Mouse (Mus musculus) heart, embryonic 10.5 days (tissue): ENCODE results near the gene Fgfr2. TPM values are rescaled to one million over a fixed set of nuclear protein-coding genes. Genes with fewer than 3 reads are reported as not detected.

Experiments used
- DNase-seq: peaks from one replicate; pipeline ENCODE4 v3.0.0-alpha.2; 2017; ENCODE audit warnings: low spot score
- H3K27ac ChIP-seq: fragments of 300-500 bp; sonication (generic); 2 replicates; pipeline ENCODE4 v1.5.1; 2016; ENCODE audit warnings: mild to moderate bottlenecking
- H3K27me3 ChIP-seq: fragments of 300-500 bp; sonication (generic); 2 replicates; pipeline ENCODE4 v1.6.1; 2016; ENCODE audit warnings: mild to moderate bottlenecking; ENCODE audit not compliant: poor library complexity, insufficient read depth, severe bottlenecking
- H3K36me3 ChIP-seq: fragments of 300-500 bp; sonication (generic); 2 replicates; pipeline ENCODE4 v1.6.1; 2016; ENCODE audit warnings: mild to moderate bottlenecking, moderate library complexity
- H3K4me1 ChIP-seq: fragments of 300-500 bp; sonication (generic); 2 replicates; pipeline ENCODE4 v1.6.1; 2016; ENCODE audit warnings: mild to moderate bottlenecking
- H3K4me3 ChIP-seq: fragments of 300-500 bp; sonication (generic); 2 replicates; pipeline ENCODE4 v1.5.1; 2016; ENCODE audit warnings: mild to moderate bottlenecking, moderate library complexity
- H3K9me3 ChIP-seq: fragments of 300-500 bp; sonication (generic); 2 replicates; pipeline ENCODE4 v1.6.1; 2016; ENCODE audit warnings: mild to moderate bottlenecking, moderate library complexity
- WGBS: fragments of 180-500 bp; shearing (Covaris S2); methylation state at CpG from one replicate; pipeline ENCODE4 v1.1.7; 2016; 5-methylcytosine and 5-hydroxymethylcytosine counted together
- polyA plus RNA-seq: library from polyadenylated mRNA; unstranded; fragments of >200 nt; fragmentation: Nextera tagmentation; extraction: Ambion mirVana; gene quantifications from 2 replicates; pipeline ENCODE4 v1.2.1, GENCODE M21; 2016

Fgfr2 gene
- polyA plus RNA-seq, 1 experiment from 2014 or later, result 46.6 TPM

DNA sequence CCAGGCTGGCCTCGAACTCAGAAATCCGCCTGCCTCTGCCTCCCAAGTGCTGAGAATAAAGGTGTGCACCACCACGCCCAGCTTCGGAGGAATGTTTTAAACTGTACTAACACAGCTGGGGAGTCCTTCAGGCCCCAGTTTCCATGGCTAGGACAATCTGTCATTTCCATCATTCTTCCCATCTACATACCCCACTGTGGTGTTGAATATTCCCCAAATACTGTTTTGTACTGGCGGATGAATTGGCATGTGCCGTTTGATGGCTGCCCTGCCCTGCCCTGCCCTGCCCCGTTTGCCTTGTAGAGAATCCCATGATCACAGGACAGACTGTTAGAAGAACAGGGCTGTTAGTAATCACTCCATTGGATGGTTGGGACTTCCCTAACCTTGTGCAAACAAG, 2411.3 kb downstream of the Fgfr2 start:
- no peaks in the 10 kb centered on the region for H3K27me3 ChIP-seq
- no peak overlapping the region for H3K4me3 ChIP-seq
- peaks cover 44% of the 10 kb centered on the region for H3K4me1 ChIP-seq
- peaks cover 8% of the 10 kb centered on the region for H3K36me3 ChIP-seq
- H3K27ac ChIP-seq, result no peak overlapping the region
- WGBS, result 87% methylated on average over 7 of the region's 7 CpGs
- no peak for DNase-seq
- no peaks in the 10 kb centered on the region for H3K9me3 ChIP-seq

DNA sequence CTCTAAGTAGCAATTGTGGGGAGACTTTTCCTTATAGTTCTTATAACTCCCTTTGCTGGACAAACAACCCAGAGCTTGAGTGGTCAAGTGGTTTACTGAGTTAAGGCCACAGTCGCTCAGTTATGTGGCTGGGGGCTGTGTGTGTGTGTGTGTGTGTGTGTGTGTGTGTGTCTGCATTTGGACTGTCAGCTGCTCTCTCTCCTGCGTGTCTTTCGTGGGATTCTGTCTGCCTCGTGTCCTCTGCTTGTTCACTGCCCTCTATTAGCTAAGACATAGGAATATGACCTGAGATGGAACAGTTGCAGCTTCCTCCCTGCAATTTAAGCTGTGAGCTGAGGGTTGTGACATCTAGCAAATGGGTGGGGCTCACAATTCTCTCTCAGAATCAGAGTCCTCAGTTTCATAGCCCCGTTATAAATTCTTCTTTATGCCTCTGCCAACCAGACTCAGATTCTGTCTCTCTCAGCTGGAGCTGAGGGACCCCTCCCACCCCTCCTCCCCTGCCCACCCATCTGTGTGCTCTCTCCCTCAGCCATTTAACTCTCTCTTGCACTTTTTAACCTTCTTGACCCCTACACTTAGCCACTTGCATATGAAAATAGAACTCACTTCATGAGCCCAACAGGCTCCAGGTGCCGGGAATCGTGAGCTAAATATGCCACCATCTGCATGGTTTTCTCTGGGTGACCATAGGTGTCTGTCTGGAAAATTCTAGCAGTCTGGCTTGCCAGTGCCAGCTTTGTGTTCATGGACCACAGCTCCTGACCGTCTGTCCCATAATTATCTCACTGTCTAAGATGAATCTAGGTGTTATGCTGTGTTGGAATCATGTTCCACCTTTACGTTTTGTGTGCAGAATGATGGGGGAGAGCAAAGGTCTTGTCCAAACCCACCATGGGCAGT, 2413.5 kb downstream of the Fgfr2 start:
- Histone ChIP-seq H3K27ac (peak overlapping the region; percentile 17; the same call in 1 of the 2 replicates), H3K27me3 (no peaks in the 10 kb centered on the region), H3K9me3 (no peaks in the 10 kb centered on the region), H3K36me3 (no peaks in the 10 kb centered on the region), H3K4me3 (no peak overlapping the region), H3K4me1 (peaks cover 52% of the 10 kb centered on the region)
- DNase-seq, result no peak
- 53% methylated on average over 9 of the region's 9 CpGs for WGBS

- Histone ChIP-seq H3K27ac (peak overlapping the region; percentile 17; the same call in 1 of the 2 replicates), H3K4me1 (peaks cover 58% of the 10 kb centered on the region)
- no peak for DNase-seq
Measured at GRCm38 (mm10) chr7:130708940-130709339, 2414.2 kb downstream of the Fgfr2 start.

DNA sequence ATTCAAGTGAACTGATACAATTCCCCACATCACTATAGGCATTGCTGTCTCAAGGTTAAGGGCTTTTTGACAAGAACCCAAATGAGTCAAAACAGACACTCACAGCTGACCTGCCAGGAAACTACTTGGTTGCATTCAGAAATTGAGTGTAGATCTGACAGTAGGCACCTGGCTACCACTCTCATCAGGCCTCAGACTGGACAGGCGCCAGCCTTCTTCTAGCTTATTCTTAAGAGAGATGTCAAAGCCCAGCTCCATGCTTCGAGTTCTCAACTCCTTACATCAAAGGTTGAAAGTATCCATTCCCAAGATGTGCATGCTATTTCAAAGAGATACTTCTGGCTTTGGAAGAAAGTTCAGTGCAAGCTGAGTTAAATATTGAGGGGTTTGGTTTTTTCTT, 2417.9 kb downstream of the Fgfr2 start:
- Histone ChIP-seq H3K4me3 (no peak overlapping the region), H3K27ac (no peak overlapping the region), H3K36me3 (peaks cover 6% of the 10 kb centered on the region; the same call in 1 of the 2 replicates), H3K4me1 (peaks cover 63% of the 10 kb centered on the region), H3K9me3 (no peaks in the 10 kb centered on the region), H3K27me3 (no peaks in the 10 kb centered on the region)
- 81% methylated on average over 2 of the region's 2 CpGs for WGBS
- DNase-seq, result no peak

More at GRCm38 (mm10) chr7:130708940-130709339, 2414.2 kb downstream of the Fgfr2 start:
- Histone ChIP-seq H3K4me3 (no peak overlapping the region), H3K36me3 (no peaks in the 10 kb centered on the region), H3K27me3 (no peaks in the 10 kb centered on the region), H3K9me3 (no peaks in the 10 kb centered on the region)
- 30% methylated on average over 9 of the region's 9 CpGs for WGBS

DNA sequence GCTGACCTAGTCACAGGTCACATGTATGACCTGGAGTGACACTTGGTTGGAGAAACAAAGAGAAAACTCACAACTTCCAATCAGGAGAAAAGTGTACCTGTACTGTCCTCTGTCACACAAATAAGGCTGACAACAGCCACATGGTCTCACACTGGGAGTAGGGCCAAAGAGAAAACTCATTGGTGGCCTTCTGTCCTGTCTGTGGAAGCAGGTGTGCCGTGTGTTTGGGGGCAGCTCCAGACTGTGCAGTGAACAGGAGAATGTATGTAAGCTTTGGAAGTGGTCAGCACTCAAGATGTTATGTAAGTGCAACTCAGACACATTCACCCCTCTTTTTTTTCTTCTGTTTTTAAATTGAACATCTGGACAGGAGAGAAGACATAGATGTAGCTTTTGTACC, 2421.8 kb downstream of the Fgfr2 start:
- Histone ChIP-seq H3K4me1 (peaks cover 69% of the 10 kb centered on the region), H3K4me3 (no peak overlapping the region), H3K36me3 (peaks cover 15% of the 10 kb centered on the region), H3K9me3 (no peaks in the 10 kb centered on the region), H3K27ac (no peak overlapping the region), H3K27me3 (no peaks in the 10 kb centered on the region)
- 96% methylated on average over 1 of the region's 1 CpGs for WGBS
- DNase-seq, result no peak

- peaks cover 17% of the 10 kb centered on the region for H3K36me3 ChIP-seq
- H3K4me3 ChIP-seq, result no peak overlapping the region
- no peak for DNase-seq
- H3K27me3 ChIP-seq, result no peaks in the 10 kb centered on the region
- H3K9me3 ChIP-seq, result no peaks in the 10 kb centered on the region
- H3K4me1 ChIP-seq, result peaks cover 77% of the 10 kb centered on the region
- H3K27ac ChIP-seq, result no peak overlapping the region
Measured at GRCm38 (mm10) chr7:130698480-130698879, 2424.7 kb downstream of the Fgfr2 start.

DNA sequence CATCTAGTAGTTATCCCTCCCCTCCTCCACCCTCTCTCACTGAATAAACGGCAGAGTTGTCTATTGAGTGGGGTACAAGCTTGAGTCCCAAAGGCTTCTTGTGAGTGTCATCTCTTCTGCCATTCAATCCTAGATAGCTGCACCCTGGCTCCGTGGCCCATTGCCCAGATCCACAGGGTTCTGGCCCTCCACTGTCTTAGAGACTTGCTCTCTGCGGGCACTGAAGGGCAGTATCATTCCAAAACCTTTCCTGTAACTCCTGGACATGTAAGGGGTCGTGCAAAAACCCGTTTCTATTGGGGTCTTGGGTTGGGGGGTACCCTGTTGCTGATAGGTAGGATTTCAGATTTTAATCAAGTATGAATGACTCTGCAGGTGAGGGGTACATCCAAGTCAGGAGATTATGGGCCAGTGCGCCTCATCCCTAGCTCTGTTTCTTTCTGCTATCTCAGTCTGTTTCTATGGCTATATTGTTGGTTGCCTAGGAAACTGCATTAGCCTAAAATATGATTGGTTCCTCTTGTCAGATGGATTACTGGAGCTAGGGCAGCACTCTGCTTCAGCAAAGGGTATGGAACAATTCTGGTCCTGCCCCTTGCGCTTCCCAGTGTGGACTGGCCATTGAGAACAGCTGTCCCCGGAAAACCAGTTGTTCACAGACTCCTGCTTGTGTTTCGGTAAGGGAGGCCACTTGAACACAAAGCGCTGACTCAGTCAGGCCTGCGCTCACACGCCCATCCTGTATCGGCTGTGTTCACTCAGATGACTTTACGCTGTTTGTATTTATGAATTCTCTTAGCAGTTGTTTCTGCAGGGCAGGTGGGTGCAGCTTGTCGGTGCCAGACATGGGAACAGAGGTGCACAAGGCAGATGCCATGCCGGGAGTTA, 2426.6 kb downstream of the Fgfr2 start:
- Histone ChIP-seq H3K27me3 (no peaks in the 10 kb centered on the region), H3K9me3 (no peaks in the 10 kb centered on the region), H3K27ac (no peak overlapping the region), H3K4me1 (peaks cover 85% of the 10 kb centered on the region), H3K36me3 (peaks cover 17% of the 10 kb centered on the region), H3K4me3 (no peak overlapping the region)
- 84% methylated on average over 16 of the region's 16 CpGs for WGBS
- DNase-seq, result no peak

DNA sequence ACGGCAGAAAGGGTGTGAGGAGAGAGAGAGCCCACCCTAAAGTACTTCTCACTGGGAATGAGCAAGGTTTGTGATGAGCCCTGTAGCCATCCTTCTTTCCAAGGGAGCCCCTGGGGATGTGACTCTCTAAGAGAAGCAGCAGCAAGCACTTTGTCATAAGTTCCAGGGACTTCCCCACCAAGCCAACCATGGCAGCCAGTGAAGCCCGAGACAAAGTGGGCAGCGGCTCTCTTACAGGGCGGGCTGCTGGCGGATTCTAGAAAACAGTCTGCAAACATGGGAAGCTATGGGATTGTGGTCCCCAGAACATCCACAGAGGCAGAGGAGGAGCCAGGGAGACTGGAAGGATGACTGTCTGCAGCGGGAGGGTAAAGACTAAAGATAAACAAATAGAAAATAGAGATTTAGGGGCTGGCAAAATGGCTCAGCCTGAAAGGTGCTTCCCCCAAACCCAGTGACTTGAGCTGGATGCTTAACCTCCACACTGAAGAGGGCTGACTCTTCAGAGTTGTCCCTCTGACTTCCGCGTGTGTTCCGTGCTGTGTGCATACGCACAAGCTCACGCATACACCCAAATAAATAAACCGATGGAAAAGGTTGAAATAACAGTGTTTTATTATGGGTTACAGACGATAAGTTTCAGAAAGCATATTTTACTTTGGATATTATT, 2427.3 kb downstream of the Fgfr2 start:
- DNase-seq, result no peak
- Histone ChIP-seq H3K36me3 (peaks cover 12% of the 10 kb centered on the region), H3K9me3 (no peaks in the 10 kb centered on the region), H3K4me3 (0 out of 2 replicates have a peak overlapping the region, but pooled peaks have one; percentile 6), H3K27ac (peak overlapping the region; percentile 74), H3K4me1 (peaks cover 88% of the 10 kb centered on the region), H3K27me3 (no peaks in the 10 kb centered on the region)
- WGBS, result 72% methylated on average over 13 of the region's 13 CpGs

GRCm38 (mm10) chr7:130693800-130694193, 2429.4 kb downstream of the Fgfr2 start:
- 29% methylated on average over 11 of the region's 11 CpGs for WGBS
- no peaks in the 10 kb centered on the region for H3K9me3 ChIP-seq
- peak overlapping the region; percentile 85 for H3K4me3 ChIP-seq
- peaks cover 90% of the 10 kb centered on the region for H3K4me1 ChIP-seq
- H3K27ac ChIP-seq, result peak overlapping the region; percentile 98
- H3K27me3 ChIP-seq, result no peaks in the 10 kb centered on the region
- 0 out of 2 replicates have a peak, but pooled peaks cover 2% of the 10 kb centered on the region for H3K36me3 ChIP-seq
- peak; percentile 78 for DNase-seq

DNA sequence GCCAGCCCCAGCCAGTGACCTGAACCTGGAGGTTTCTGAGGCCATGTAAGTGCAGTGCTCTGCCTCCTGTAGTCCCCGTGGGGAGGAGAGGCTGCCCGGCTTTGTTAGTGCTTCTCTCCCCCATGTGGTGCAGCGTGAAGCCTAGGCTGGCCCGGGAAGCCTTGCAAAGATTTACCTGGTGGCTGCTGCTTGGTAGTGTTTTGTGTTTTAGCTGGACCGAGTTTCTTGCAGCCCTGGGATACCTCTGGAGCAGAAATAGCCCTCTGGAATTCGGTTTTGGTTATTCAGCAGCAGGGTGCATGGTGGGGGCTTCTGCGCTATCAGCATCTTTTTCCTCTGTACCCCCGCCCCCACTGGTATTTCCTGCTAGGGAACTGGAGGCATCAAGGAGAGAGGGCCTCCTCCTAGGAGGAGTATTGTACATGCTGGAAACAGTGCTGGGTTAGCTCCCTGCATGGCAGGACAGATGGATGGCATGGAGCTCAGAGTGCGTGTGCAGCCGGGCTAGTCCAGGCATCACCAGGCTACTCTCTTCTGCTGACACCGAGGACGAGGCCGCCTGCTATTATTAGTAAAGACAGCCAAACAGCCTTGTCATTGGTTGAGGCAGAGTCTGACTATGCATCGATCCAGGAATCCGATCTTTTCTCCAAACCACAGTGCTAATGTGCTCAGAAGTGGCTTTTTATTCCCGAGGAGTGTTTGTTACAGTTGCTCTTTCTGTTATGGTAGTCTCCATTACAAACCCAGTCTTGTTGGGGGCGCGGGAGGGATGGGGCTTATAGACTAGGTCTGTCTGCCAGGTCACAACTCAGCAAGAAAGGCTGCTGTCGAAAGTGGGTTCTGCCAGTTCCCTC, 2430.0 kb downstream of the Fgfr2 start:
- H3K4me1 ChIP-seq, result peaks cover 88% of the 10 kb centered on the region

GRCm38 (mm10) chr7:130692392-130692942, 2430.7 kb downstream of the Fgfr2 start:
- Histone ChIP-seq H3K27ac (peak overlapping the region; percentile 98), H3K36me3 (0 out of 2 replicates have a peak, but pooled peaks cover 2% of the 10 kb centered on the region), H3K27me3 (no peaks in the 10 kb centered on the region), H3K4me1 (peaks cover 84% of the 10 kb centered on the region), H3K4me3 (peak overlapping the region; percentile 85), H3K9me3 (no peaks in the 10 kb centered on the region)
- WGBS, result under 1% methylated on average over 39 of the region's 39 CpGs
- peak; percentile 94 for DNase-seq

More for the DNA sequence above, 2430.0 kb downstream of the Fgfr2 start:
- 0 out of 2 replicates have a peak, but pooled peaks cover 2% of the 10 kb centered on the region for H3K36me3 ChIP-seq
- H3K9me3 ChIP-seq, result no peaks in the 10 kb centered on the region
- DNase-seq, result peak; percentile 89
- peak overlapping the region; percentile 98 for H3K27ac ChIP-seq
- H3K4me3 ChIP-seq, result peak overlapping the region; percentile 85
- 3% methylated on average over 19 of the region's 19 CpGs for WGBS
- H3K27me3 ChIP-seq, result no peaks in the 10 kb centered on the region
